Mouse (Mus musculus) small intestine, adult 2 months (tissue): ENCODE results near the gene Lamtor5.

ENCODE experiments used
- CTCF ChIP-seq: fragments of 200-500 bp; IDR thresholded peaks from 2 replicates; pipeline ENCODE4 v1.5.1; 2012; ENCODE audit warnings: low read depth, mild to moderate bottlenecking, control low read depth, inconsistent platforms, low read length, moderate library complexity, mixed read lengths; ENCODE audit not compliant: insufficient replicate concordance, insufficient read length; ENCODE audit errors: extremely low read depth
- POLR2A ChIP-seq: fragments of 200-500 bp; IDR thresholded peaks from 2 replicates; pipeline ENCODE4 v1.6.1; 2012; ENCODE audit warnings: low read depth, mild to moderate bottlenecking, control low read depth, inconsistent platforms, low read length, moderate library complexity

GRCm38 (mm10) chr3:107230527-107230926, 48.1 kb upstream of the Lamtor5 start, which contains the start of gene A630076J17Rik:
- TF ChIP-seq CTCF, result no peak
- no peak for TF ChIP-seq POLR2A
